Mouse (Mus musculus): ENCODE measurements at regions not wholly inside any gene's neighbourhood (a gene's known extent, or its start where the extent isn't known, plus 50 kb on each side); places are given as distances from the start of the nearest gene placed in this dataset.

DNA sequence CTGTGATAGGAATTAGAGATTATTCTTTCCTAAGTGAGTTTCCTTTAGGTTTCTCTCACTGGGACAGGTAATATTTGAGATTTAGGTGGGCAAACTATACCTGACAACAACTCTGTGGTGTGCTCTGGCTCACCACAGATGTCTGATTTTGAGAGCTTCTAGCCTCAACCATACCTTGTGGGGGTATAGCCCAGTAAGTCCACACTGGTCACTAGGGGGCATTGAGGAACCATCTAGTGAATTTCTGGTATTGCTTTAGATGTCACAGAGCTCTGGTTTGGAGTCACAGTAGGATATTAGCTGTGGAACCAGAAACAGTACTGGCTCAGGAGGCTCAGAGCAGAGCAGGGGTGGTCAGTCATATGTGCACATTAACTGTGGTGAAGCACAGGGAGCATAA is 91.5 kb upstream of the 2210010C04Rik start:
- CTCF ChIA-PET, result no interaction called here

DNA sequence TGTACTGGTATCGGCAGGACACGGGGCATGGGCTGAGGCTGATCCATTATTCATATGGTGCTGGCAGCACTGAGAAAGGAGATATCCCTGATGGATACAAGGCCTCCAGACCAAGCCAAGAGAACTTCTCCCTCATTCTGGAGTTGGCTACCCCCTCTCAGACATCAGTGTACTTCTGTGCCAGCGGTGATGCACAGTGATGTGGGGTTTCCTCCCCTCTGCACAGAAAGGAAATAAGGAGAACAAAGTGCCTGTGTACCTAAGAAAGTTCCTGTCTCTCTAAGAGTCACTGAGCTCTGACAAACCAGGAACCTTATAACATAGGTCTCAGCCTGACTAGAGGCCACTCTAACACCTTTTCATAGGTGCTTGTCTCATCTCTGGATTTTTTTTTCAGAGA is 86.3 kb upstream of the 2210010C04Rik start:
- CTCF ChIA-PET, result no interaction called here

DNA sequence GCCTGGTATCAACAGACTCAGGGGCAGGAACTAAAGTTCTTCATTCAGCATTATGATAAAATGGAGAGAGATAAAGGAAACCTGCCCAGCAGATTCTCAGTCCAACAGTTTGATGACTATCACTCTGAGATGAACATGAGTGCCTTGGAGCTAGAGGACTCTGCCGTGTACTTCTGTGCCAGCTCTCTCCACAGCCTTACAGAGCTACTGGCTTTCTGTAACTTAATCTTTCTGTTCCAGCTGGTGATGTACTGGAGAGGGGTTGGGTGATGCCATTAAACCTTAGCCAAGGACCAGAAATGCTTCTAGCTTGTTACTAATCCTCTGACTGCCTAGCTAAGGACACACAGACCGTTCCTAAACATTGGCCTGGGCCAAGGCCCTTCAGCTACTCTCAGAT is 83.9 kb upstream of the 2210010C04Rik start:
- CTCF ChIA-PET, result no interaction called here

DNA sequence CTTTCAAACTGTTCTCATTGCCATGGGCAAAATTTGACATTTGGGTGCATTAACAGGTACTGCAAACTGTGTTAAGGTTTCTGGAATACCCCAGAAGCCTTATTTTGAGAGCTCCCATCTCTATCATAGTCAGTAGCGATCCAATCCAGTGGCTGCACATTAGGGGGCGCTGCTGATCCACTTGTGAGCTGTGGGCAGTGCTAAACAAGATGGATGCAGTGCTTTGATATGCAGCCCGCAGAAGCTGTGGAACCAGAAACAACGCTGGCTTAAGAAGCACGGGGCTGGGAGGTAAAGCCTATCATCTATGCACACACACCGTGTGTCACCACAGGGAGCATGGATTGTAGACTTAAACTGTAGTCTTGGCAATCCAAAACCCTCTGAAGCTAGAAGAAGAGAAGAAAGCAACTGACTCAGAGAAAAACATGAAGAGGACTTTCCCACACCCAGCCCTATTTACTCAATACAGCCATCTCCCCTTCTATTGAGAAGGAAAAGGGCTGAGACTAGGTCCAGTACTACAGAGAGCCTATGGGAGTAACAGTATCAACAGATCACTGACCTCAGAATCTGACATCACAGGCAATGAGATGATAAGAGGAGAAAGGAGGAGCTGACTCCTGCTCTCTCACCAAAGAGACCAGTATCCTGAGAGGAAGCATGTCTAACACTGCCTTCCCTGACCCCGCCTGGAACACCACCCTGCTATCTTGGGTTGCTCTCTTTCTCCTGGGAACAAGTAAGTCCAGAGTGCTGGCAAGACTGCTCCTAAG is 83.1 kb upstream of the 2210010C04Rik start:
- CTCF ChIA-PET, result no interaction called here

DNA sequence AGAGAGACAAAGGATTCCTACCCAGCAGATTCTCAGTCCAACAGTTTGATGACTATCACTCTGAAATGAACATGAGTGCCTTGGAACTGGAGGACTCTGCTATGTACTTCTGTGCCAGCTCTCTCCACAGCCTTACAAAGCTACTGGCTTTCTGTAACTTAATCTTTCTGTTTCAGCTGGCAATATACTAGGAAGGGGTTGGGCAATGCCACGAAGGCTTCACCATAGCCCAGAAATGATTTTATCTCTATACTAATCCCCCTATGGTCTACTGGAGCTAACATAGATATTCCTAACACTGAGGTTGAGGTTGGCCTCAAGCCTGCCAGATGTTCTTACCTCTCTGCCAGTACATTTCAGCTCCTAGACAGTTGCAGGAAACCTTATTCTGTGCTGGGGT is 78.6 kb upstream of the 2210010C04Rik start:
- CTCF ChIA-PET, result interaction anchor here (0.5 kb wide), 1 partner anchor 26 kb away, joined by 10 read pairs; no protein-coding TSS in a partner anchor

DNA sequence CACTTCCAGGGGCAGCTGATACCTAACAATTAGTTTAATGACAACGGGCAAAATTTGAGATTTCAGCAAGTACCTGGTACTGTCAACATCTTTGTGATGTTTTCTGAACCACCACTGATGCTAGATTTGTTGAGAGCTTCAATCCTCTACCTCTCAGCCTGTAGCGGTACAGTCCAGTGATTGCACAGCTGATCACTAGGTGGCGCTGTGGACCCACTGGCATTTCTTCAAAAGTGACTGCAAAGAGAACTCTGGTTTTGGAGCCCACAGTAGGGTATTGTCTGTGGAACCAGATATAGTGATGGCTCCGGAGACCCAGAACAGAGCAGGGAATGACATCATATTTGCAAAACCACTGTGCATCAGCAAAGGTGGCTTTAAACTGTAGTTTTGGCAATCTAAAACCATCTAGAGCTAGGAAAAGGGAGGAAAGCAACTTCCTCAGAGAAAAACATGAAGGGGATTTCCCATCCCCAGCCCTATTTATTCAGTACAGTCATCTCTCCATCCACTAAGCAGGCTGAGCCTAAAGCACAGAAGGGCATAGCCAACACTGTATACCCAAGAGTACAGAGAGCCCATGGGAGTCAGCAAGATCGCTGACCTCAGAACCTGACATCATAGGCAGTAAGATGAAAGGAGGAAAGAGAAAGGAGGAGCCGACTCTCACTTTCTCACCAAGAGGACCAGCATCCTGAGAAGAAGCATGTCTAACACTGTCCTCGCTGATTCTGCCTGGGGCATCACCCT is 77.7 kb upstream of the 2210010C04Rik start:
- CTCF ChIA-PET, result interaction anchor here (0.6 kb wide), 1 partner anchor 118 kb away, joined by 7 read pairs; no protein-coding TSS in a partner anchor

DNA sequence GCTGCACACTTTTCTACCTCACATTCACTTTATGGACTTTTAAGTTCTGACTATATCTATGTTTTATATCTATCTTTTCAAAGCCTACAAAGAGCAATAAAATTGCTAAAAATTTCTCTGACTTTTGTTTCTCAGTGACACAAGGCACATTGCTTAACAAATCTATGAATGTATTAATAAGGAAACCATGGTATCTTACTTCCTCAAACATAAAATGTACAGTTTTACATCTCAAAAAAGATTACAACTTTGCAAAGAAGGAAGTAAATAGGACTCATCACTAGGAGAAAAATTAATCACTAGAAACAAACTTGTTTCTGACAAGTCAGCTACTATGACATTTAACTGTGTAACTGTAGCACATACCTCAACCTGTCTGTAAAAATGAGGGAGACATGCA is 76.5 kb upstream of the 2210010C04Rik start:
- CTCF ChIA-PET, result interaction anchor here (0.6 kb wide), 1 partner anchor 13 kb away, joined by 3 read pairs; no protein-coding TSS in a partner anchor

DNA sequence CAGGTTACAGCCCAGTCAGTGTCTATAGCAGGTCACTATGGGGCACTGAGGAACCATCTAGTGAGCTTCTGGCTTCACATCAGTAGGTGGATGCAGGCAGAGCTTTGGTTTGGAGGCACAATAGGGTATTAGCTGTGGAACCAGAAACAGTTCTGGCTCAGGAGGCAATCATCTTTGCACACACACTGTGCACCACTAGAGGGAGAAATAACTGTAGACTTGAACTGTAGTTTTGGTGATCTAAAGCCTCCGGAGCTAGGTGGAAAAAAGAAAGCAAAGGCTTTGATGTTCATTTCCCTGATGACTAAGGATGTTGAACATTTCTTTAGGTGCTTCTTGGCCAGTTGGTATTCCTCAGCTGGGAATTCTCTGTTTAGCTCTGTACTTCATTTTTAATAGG is 73.6 kb upstream of the 2210010C04Rik start:
- CTCF ChIA-PET, result interaction anchor here (0.5 kb wide), 1 partner anchor 48 kb away, joined by 6 read pairs; no protein-coding TSS in a partner anchor

DNA sequence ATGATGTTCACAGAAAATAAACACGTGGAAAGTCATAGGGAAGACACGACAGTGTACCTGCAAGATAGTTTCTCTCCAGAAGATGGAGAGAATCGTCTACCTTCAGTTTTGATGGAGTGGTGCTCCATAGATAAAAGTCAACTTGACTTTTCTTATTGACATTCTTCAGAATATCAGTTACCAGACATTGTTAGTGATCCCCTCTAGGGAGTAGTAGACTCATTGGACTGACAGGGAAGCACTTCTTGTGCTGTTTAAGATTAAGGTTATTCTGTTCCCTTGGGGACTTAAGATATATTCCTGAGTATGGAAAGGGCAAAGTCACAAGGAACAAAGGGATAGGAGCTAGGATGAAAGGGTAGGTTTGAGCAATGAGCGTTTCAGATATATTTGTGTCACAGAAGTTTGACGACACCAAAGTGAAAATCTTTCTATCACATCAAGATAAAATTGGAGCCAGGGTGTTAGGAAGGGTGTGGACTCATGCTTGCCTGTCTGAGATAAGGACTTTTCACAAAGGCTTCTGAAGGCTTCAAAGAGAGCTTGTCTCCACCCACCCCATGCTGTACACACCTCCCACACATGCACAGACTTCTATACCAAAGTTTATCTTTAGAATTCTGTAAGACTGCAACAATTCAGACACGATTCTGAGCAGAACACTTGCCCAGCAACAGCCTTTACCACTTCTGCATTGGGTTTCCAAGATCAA is 68.5 kb upstream of the 2210010C04Rik start:
- CTCF ChIA-PET, result no interaction called here

DNA sequence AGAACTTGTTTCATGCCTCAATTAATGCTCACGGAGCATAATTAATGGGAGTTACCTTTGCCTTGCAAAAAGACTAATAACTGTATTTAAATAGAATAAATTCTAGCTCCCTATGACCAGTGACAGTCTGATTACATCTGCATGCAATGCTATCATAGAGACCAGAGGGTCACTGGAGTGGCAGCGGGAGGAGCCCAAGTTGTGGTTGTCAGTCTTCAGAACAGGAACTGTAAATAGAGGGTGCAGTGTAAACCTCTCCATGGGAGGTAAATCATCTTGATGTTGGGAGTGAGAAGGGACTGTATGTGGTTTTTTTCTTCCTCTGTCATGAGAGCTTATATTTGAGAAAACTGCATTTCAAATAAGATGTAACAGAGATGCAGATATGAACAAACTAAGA is 66.7 kb upstream of the 2210010C04Rik start:
- CTCF ChIA-PET, result no interaction called here

DNA sequence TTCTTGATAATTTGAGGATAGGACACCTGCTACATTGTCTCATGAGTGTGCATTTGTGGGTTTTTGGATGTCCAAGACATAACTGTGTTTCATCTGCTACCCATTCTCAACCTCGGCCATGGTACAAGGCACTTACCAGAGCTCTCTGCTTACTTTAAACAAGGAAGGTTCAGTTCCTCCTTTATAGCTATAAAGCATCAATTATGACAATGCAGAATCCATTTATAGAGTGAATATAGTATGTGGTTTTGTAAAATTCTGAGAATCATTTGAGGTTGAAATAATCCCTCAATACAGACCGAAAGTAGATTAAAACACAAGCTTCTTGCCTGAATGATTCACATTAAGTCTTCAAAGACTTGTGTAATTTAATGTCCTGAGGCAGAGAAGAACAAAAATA is 64.9 kb upstream of the 2210010C04Rik start:
- CTCF ChIA-PET, result no interaction called here

DNA sequence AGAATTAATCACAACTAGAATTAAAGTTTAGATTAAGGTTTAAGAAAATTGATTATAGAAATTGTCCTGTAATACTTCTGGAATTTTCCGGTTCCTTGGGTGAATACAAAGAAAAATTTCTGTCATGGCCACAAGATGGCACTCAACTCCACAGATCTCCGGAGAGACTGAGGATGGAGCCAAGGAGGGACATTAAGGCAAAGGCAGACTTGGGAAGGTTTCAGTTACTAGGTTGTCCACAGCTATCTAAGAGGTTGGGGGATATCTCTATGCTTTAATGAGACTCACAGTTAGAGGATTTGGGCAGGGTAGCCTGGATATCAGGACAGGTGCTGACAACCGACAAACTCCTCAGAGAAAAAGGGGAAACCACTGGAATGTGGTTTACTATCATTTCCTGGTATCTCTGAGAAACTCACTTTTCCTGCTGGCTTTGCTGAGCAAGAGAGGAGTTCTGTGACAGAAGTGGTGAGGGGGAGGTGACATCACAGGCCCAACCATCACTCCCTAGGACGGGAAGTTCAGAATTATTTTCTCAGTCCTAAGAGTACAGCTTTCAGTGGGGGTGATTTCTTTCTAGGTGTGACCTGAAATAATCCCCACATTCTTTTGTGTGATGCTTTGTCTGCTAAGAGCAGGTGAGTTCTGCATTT is 56.0 kb upstream of the 2210010C04Rik start:
- CTCF ChIA-PET, result no interaction called here

Data from spleen, embryonic (tissue).